Mouse (Mus musculus) ES-Bruce4 (cell line): ENCODE measurements around the gene Phc2.

Experiments
- CTCF ChIP-seq: IDR thresholded peaks from one replicate; pipeline ENCODE4 v1.8.1; 2011; ENCODE audit warnings: low read depth, low read length
- EP300 ChIP-seq: IDR thresholded peaks from 2 replicates; pipeline ENCODE4 v1.6.1; 2011; ENCODE audit warnings: low read depth, low read length; ENCODE audit not compliant: insufficient read depth

DNA sequence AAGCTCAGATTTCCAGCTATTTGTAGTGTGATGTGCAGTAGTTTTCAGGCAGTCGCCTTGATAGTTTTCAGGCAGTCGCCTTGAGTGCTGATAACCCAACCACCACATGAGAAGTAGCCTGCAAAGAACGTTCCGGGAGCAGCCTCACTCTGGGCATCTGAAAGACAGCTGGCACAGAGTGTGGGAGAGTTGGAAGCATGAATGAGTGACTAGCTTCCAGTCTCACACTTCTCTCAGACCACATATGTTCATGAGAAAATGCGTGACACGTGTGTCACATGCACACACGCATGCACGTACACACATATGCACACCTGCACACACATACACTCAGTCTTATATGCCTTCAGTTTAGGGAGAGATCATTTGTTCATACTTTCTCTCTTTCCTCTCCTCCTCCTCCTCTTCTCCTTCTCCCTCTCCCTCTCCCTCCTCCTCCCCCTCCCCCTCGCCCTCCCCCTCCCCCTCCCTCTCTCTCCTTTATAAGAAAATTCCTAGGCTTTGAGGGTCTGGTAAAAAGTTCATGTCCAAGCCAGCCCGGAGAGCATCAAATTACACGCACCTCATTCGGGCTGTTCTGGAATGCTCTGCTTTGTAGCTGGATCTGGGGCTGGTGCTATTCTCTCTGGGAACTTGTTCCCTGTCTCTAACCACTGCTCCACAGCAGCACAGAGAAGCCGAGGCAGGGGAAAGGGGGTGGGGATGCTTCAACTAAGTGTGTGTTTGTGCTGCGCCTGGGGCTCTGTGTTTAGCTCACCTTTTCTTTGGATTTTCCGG, 37.8 kb downstream of the Phc2 start:
- TF ChIP-seq EP300 (no peak), CTCF (no peak)
